ENCODE assay signal across 8 mouse cellular contexts in the genomic region with DNA sequence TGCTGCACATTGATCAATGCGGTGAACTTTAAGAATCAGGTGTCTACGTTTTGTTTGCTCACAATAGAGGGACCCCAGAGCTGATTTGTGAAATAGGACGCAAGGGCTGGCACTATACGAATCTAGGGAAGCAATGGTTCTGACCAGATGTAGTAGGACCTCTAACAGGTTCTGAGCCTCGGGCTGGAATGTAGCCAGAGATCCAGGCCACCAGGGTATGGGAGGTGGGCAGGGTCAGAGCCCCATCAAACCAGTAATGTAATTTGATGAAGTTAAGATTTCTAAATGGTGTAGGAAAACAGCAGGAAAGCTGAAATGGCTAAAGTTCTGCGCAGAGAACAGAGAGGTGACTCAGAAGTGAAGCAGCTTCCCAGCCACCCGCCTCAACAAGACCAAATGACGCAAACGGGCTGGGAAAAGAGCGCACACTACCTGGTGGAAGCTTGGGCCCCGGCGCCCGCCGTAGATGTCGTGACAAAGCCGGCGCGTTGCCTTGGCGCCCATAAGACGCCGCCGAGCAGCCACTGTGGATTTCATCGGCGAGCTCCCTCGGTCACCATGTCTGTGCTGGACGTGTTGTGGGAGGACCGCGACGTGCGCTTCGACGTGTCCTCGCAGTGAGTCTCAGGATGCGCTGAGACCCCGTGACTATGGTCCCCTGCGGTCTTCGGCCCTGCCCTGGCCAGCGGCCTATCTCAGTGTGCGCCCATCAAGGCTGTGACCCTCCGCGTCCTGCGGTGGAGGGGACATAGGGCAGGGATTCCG. TPM values are rescaled to one million over a fixed set of nuclear protein-coding genes. Genes with fewer than 3 reads are reported as not detected.
DNase-seq lines count a peak whose midpoint lies in the region; ATAC-seq and TF ChIP-seq lines count a peak whose summit lies in the region.

A gene (plus strand): TSS at position 446 of the 765 bp plus-strand sequence.

- H3K4me2 ChIP-seq in embryonic facial prominence, embryonic 11.5 days (ENCODE audit: low read depth, low read length), result peak within 1 kb of the TSS; percentile 44
- H3K4me2 ChIP-seq in limb, embryonic 14.5 days (replicated peaks; ENCODE audit: low read depth, low read length, severe bottlenecking), result peak within 1 kb of the TSS; percentile 68
- H3K4me2 ChIP-seq in midbrain, postnatal 0 days (ENCODE audit: low read depth, low read length, poor library complexity, severe bottlenecking), result peak within 1 kb of the TSS; percentile 61

- no peak for ATAC-seq in erythroblast, adult 5-6 weeks (replicated peaks; ENCODE audit: low FRiP score, poor library complexity, severe bottlenecking)
- peak; percentile 93 for ATAC-seq in embryonic facial prominence, embryonic 11.5 days (replicated peaks; ENCODE audit: insufficient number of reproducible peaks, low FRiP score, low TSS enrichment, low read depth)
- peak; percentile 96 for ATAC-seq in limb, embryonic 14.5 days (ENCODE audit: low FRiP score, low read depth)
- peak; percentile 94 for ATAC-seq in midbrain, postnatal 0 days (ENCODE audit: low FRiP score)

- no peak within 1 kb of the TSS for H3K27ac ChIP-seq in embryonic facial prominence, embryonic 11.5 days (replicated peaks; ENCODE audit: low read depth, low read length)
- peak within 1 kb of the TSS; percentile 61 for H3K27ac ChIP-seq in heart, adult 2 months
- H3K27ac ChIP-seq in limb, embryonic 14.5 days (replicated peaks; ENCODE audit: low read depth, low read length), result no peak within 1 kb of the TSS; the same call in 1 of the 2 replicates
- peak within 1 kb of the TSS; percentile 60 for H3K27ac ChIP-seq in midbrain, postnatal 0 days (ENCODE audit: low read depth, low read length)

- TF ChIP-seq POLR2A in heart, adult 2 months (IDR thresholded peaks at IDR 0.05; ENCODE audit: insufficient read depth, low read depth, low read length), result 0 out of 2 replicates have a peak, but pooled peaks have one; percentile 40
- 0 out of 2 replicates have a peak, but pooled peaks have one; percentile 41 for TF ChIP-seq POLR2A in limb, embryonic 14.5 days (IDR thresholded peaks at IDR 0.05; ENCODE audit: borderline replicate concordance, extremely low read depth, insufficient read depth, insufficient read length)

- H3K79me2 ChIP-seq in heart, adult 2 months (replicated peaks; ENCODE audit: control insufficient read depth, insufficient read depth, low read length), result no peaks in the 10 kb centered on the region

- peak; percentile 92 for DNase-seq in embryonic facial prominence, embryonic 11.5 days (ENCODE audit: low spot score)
- peak; percentile 91 to 92 for DNase-seq in heart, adult 2 months
- DNase-seq in kidney, adult 9 months, result peak; percentile 92
- DNase-seq in limb, embryonic 14.5 days (ENCODE audit: low spot score), result peak; percentile 94
- DNase-seq in midbrain, postnatal 0 days (ENCODE audit: low spot score), result peak; percentile 95
- peak; percentile 42 to 59 for DNase-seq in spleen, postnatal 14 days (ENCODE audit: low spot score in 2 of 2)

- no peaks in the 10 kb centered on the region for H3K36me3 ChIP-seq in erythroblast, embryonic 14.5 days (ENCODE audit: control insufficient read depth)
- no peaks in the 10 kb centered on the region for H3K36me3 ChIP-seq in embryonic facial prominence, embryonic 11.5 days (replicated peaks; ENCODE audit: control insufficient read depth, insufficient read depth, low read depth, low read length)
- no peaks in the 10 kb centered on the region for H3K36me3 ChIP-seq in heart, adult 2 months (ENCODE audit: control insufficient read depth, insufficient read depth, low read length)
- H3K36me3 ChIP-seq in limb, embryonic 14.5 days (ENCODE audit: control insufficient read depth, insufficient read depth, low read length), result no peaks in the 10 kb centered on the region
- H3K36me3 ChIP-seq in midbrain, postnatal 0 days (ENCODE audit: insufficient read depth, low read length), result peaks cover 2% of the 10 kb centered on the region; the same call in 1 of the 2 replicates

- H3K27me3 ChIP-seq in erythroblast, embryonic 14.5 days (ENCODE audit: control insufficient read depth), result peaks cover 2% of the 10 kb centered on the region; the same call in 1 of the 2 replicates
- no peaks in the 10 kb centered on the region for H3K27me3 ChIP-seq in embryonic facial prominence, embryonic 11.5 days (ENCODE audit: control insufficient read depth, insufficient read depth, low read length)
- no peaks in the 10 kb centered on the region for H3K27me3 ChIP-seq in heart, adult 2 months (ENCODE audit: control insufficient read depth, insufficient read depth, low read length)
- no peaks in the 10 kb centered on the region for H3K27me3 ChIP-seq in limb, embryonic 14.5 days (ENCODE audit: control insufficient read depth, insufficient read depth, low read length)
- no peaks in the 10 kb centered on the region for H3K27me3 ChIP-seq in midbrain, postnatal 0 days (ENCODE audit: insufficient read depth, low read length)

- peak within 1 kb of the TSS; percentile 63 for H3K9ac ChIP-seq in embryonic facial prominence, embryonic 11.5 days (replicated peaks; ENCODE audit: low read length)
- peak within 1 kb of the TSS; percentile 70 for H3K9ac ChIP-seq in heart, adult 2 months (ENCODE audit: low read depth, low read length)
- peak within 1 kb of the TSS; percentile 73 for H3K9ac ChIP-seq in limb, embryonic 14.5 days (ENCODE audit: low read depth, low read length, severe bottlenecking)
- peak within 1 kb of the TSS; percentile 75 for H3K9ac ChIP-seq in midbrain, postnatal 0 days (replicated peaks; ENCODE audit: low read length, poor library complexity, severe bottlenecking)

- H3K4me3 ChIP-seq in erythroblast, embryonic 14.5 days (replicated peaks), result peak within 1 kb of the TSS; percentile 72
- H3K4me3 ChIP-seq in embryonic facial prominence, embryonic 11.5 days (ENCODE audit: low read depth, low read length), result peak within 1 kb of the TSS; percentile 76
- peak within 1 kb of the TSS; percentile 77 for H3K4me3 ChIP-seq in heart, adult 2 months
- H3K4me3 ChIP-seq in limb, embryonic 14.5 days (replicated peaks; ENCODE audit: low read length), result peak within 1 kb of the TSS; percentile 86
- H3K4me3 ChIP-seq in midbrain, postnatal 0 days (ENCODE audit: low read depth, low read length), result peak within 1 kb of the TSS; percentile 78

- intact Hi-C loops in heart, adult 2 months (cut with DNase I), result loop anchor here (5.0 kb wide), 2 partner anchors 65 to 215 kb away; a partner anchor contains a TSS

- no peak for TF ChIP-seq EP300 in heart, adult 2 months (IDR thresholded peaks at IDR 0.05; ENCODE audit: insufficient read depth, low read depth, low read length)

- no peak for TF ChIP-seq CTCF in heart, adult 2 months (IDR thresholded peaks at IDR 0.05)
- TF ChIP-seq CTCF in midbrain, postnatal 0 days (IDR thresholded peaks at IDR 0.05), result no peak

- no peaks in the 10 kb centered on the region for H3K9me3 ChIP-seq in erythroblast, embryonic 14.5 days (ENCODE audit: control insufficient read depth, low read length)
- H3K9me3 ChIP-seq in embryonic facial prominence, embryonic 11.5 days (replicated peaks; ENCODE audit: control insufficient read depth, low read length), result no peaks in the 10 kb centered on the region
- H3K9me3 ChIP-seq in limb, embryonic 14.5 days (ENCODE audit: control insufficient read depth, low read length), result no peaks in the 10 kb centered on the region
- H3K9me3 ChIP-seq in midbrain, postnatal 0 days (ENCODE audit: low read length), result no peaks in the 10 kb centered on the region

- peaks cover 15% of the 10 kb centered on the region for H3K4me1 ChIP-seq in erythroblast, embryonic 14.5 days (ENCODE audit: control insufficient read depth)
- H3K4me1 ChIP-seq in embryonic facial prominence, embryonic 11.5 days (ENCODE audit: control insufficient read depth, insufficient read depth, low read length), result no peaks in the 10 kb centered on the region
- H3K4me1 ChIP-seq in heart, adult 2 months (ENCODE audit: control insufficient read depth, insufficient read depth, low read length), result peaks cover 1% of the 10 kb centered on the region
- 0 out of 2 replicates have a peak, but pooled peaks cover 4% of the 10 kb centered on the region for H3K4me1 ChIP-seq in limb, embryonic 14.5 days (ENCODE audit: control insufficient read depth, insufficient read depth, low read length)
- H3K4me1 ChIP-seq in midbrain, postnatal 0 days (ENCODE audit: insufficient read depth, low read length), result no peaks in the 10 kb centered on the region

- 3% methylated on average over 43 of the region's 43 CpGs for WGBS in embryonic facial prominence, embryonic 11.5 days
- 4% methylated on average over 43 of the region's 43 CpGs for WGBS in heart, adult 2 months
- WGBS in limb, embryonic 14.5 days, result 4% methylated on average over 37 of the region's 43 CpGs
- WGBS in midbrain, postnatal 0 days, result 3% methylated on average over 43 of the region's 43 CpGs

RNA-seq across cellular contexts. Expression of the gene that starts here (rescaled TPM):
- not detected in 2 replicates for polyA plus RNA-seq in erythroblast, embryonic 14.5 days (2012)
- not detected in 2 replicates for total RNA-seq in erythroblast, adult 5-6 weeks (2015; ENCODE audit: low replicate concordance)
- total RNA-seq in erythroblast, adult 5-6 weeks (2017; ENCODE audit: low replicate concordance), result not detected in 2 replicates
- 19.9 and 21.4 TPM in 2 replicates for polyA plus RNA-seq in embryonic facial prominence, embryonic 11.5 days (2014; fragmentation: Nextera tagmentation; extraction: Ambion mirVana)
- 1 to 10 TPM; 5.1 to 5.2 TPM for total RNA-seq in heart, adult 2 months (2021)
- polyA plus RNA-seq in heart, adult 2 months (2012; rRNA removed), result 1.6 and 2.0 TPM in 2 replicates
- polyA plus RNA-seq in limb, embryonic 14.5 days (2012; rRNA removed), result 14.7 and 18.9 TPM in 2 replicates
- polyA plus RNA-seq in limb, embryonic 14.5 days (2014; fragmentation: Nextera tagmentation; extraction: Ambion mirVana), result 15.8 and 19.2 TPM in 2 replicates
- 17.2 and 25.3 TPM in 2 replicates for total RNA-seq in midbrain, postnatal 0 days (2014; rRNA removed)
- 27.3 and 28.4 TPM in 2 replicates for polyA plus RNA-seq in midbrain, postnatal 0 days (2015; fragmentation: Nextera tagmentation; extraction: Ambion mirVana)

Comparison
In these comparisons a context has a peak if more than half of its experiments do, and no peak if none do; other contexts are left out.
1. H3K27ac ChIP-seq: peak in heart, adult 2 months (single experiment) and midbrain, postnatal 0 days (single experiment); none in embryonic facial prominence, embryonic 11.5 days (single experiment) and limb, embryonic 14.5 days (single experiment).
2. Peak in every context shown above with its lines, with median percentiles within 50 percentile points of each other: H3K4me3 ChIP-seq, DNase-seq, H3K4me2 ChIP-seq and H3K9ac ChIP-seq.